Mouse (Mus musculus) liver, embryonic 14.5 days (tissue): ENCODE data around the gene Mpv17l. TPM values are rescaled to one million over a fixed set of nuclear protein-coding genes. Genes with fewer than 3 reads are reported as not detected.

Experiments used
- ATAC-seq: fragments of 200-750 bp; cut with Nextera tagmentation; 2 replicates; pipeline ENCODE4 v1.8.0; 2017; ENCODE audit warnings: moderate number of reproducible peaks, mild to moderate bottlenecking, moderate library complexity; ENCODE audit not compliant: insufficient read depth
- DNase-seq, 3 experiments: peaks; one replicate each; pipeline ENCODE4 v3.0.0-alpha.2; 2012 to 2013; ENCODE audit warnings: low read depth in 3 of 3, low spot score in 3 of 3
- H3K27ac ChIP-seq: fragments of 300-500 bp; sonication (generic); 2 replicates; pipeline ENCODE4 v1.5.1; 2014; ENCODE audit warnings: moderate library complexity, mild to moderate bottlenecking, control low read depth, inconsistent platforms
- H3K27me3 ChIP-seq: fragments of 300-500 bp; sonication (generic); 2 replicates; pipeline ENCODE4 v1.6.1; 2014; ENCODE audit warnings: mild to moderate bottlenecking, low read length, moderate library complexity; ENCODE audit not compliant: control insufficient read depth, insufficient read depth
- H3K36me3 ChIP-seq: fragments of 300-500 bp; sonication (generic); replicated peaks from 2 replicates; pipeline ENCODE4 v1.6.1; 2014; ENCODE audit warnings: low read depth; ENCODE audit not compliant: control insufficient read depth, insufficient read depth
- H3K4me1 ChIP-seq, 2 experiments: fragments of 200-500 bp in 1 of 2; fragments of 300-500 bp in 1 of 2; sonication (generic) in 1 of 2; replicated peaks; 2 replicates each; pipeline ENCODE4 v1.6.1; 2012 to 2014; ENCODE audit warnings: antibody characterized with exemption in 1 of 2, inconsistent platforms in 1 of 2, low read length in 1 of 2; ENCODE audit not compliant: control insufficient read depth in 2 of 2, insufficient read depth in 2 of 2
- H3K4me2 ChIP-seq: fragments of 300-500 bp; sonication (generic); 2 replicates; pipeline ENCODE4 v1.6.1; 2014; ENCODE audit warnings: low read depth, mild to moderate bottlenecking, control low read depth, moderate library complexity
- H3K4me3 ChIP-seq, 2 experiments: fragments of 200-500 bp in 1 of 2; fragments of 300-500 bp in 1 of 2; sonication (generic) in 1 of 2; 2 replicates each; pipeline ENCODE4 v1.5.1; 2012 to 2014; ENCODE audit warnings: low read depth in 2 of 2, low read length in 2 of 2, mild to moderate bottlenecking in 2 of 2, control low read depth in 1 of 2, inconsistent platforms in 1 of 2, moderate library complexity in 1 of 2; ENCODE audit not compliant: insufficient read depth in 1 of 2
- H3K9ac ChIP-seq: fragments of 300-500 bp; sonication (generic); replicated peaks from 2 replicates; pipeline ENCODE4 v1.6.1; 2014; ENCODE audit warnings: mild to moderate bottlenecking, control low read depth, moderate library complexity
- H3K9me3 ChIP-seq: fragments of 300-500 bp; sonication (generic); 2 replicates; pipeline ENCODE4 v1.6.1; 2016; ENCODE audit warnings: low read length, mixed read lengths; ENCODE audit not compliant: control insufficient read depth
- CTCF ChIP-seq: IDR thresholded peaks from 2 replicates; pipeline ENCODE4 v1.5.1; 2016; ENCODE audit warnings: antibody characterized with exemption, low read depth, control low read depth
- EP300 ChIP-seq: IDR thresholded peaks from 2 replicates; pipeline ENCODE4 v1.6.1; 2016; ENCODE audit warnings: antibody characterized with exemption, low read depth
- WGBS: fragments of 180-500 bp; shearing (Covaris S2); extraction: QIAGEN DNeasy Blood & Tissue Kit; methylation state at CpG from one replicate; pipeline ENCODE4 v1.1.7; 2014; ENCODE audit not compliant: insufficient replicate concordance; 5-methylcytosine and 5-hydroxymethylcytosine counted together
- polyA plus RNA-seq, 2 experiments: library from polyadenylated mRNA; depleted of rRNA in 1 of 2; stranded (reverse) in 1 of 2; unstranded in 1 of 2; fragments of >200 nt; fragmentation: Nextera tagmentation in 1 of 2; extraction: Ambion mirVana in 1 of 2; gene quantifications; 2 replicates each; pipeline versions ENCODE4 v1.2.1 to v1.2.3; 2012 to 2014

Gene Mpv17l
- polyA plus RNA-seq, 2 experiments, result 0.75 to 1.6 TPM

GRCm38 (mm10) chr16:13945153-13945552, 42.2 kb downstream of the Mpv17l start:
- WGBS, result 60% methylated on average over 4 of the region's 4 CpGs
- no peak for DNase-seq
- no peaks in the 10 kb centered on the region for H3K36me3 ChIP-seq

GRCm38 (mm10) chr16:13946306-13946705, 43.3 kb downstream of the Mpv17l start:
- Histone ChIP-seq H3K36me3 (no peaks in the 10 kb centered on the region), H3K4me3 (no peak overlapping the region), H3K27ac (no peak overlapping the region), H3K27me3 (peaks cover under 1% of the 10 kb centered on the region; the same call in 1 of the 2 replicates), H3K4me2 (no peak overlapping the region), H3K9me3 (no peaks in the 10 kb centered on the region), H3K9ac (no peak overlapping the region), H3K4me1 (no peaks in the 10 kb centered on the region)
- no peak for ATAC-seq
- TF ChIP-seq CTCF (no peak), EP300 (no peak)
- 67% methylated on average over 1 of the region's 1 CpGs for WGBS
- no peak for DNase-seq

More at GRCm38 (mm10) chr16:13945153-13945552, 42.2 kb downstream of the Mpv17l start:
- TF ChIP-seq EP300, result no peak
- TF ChIP-seq CTCF, result no peak
- Histone ChIP-seq H3K9ac (no peak overlapping the region), H3K4me3 (no peak overlapping the region), H3K27ac (no peak overlapping the region), H3K9me3 (no peaks in the 10 kb centered on the region), H3K4me1 (no peaks in the 10 kb centered on the region), H3K4me2 (no peak overlapping the region), H3K27me3 (peaks cover 9% of the 10 kb centered on the region)
- no peak for ATAC-seq

- Histone ChIP-seq H3K9me3 (no peaks in the 10 kb centered on the region), H3K27me3 (no peaks in the 10 kb centered on the region), H3K36me3 (no peaks in the 10 kb centered on the region), H3K4me3 (no peak overlapping the region), H3K4me2 (no peak overlapping the region), H3K4me1 (no peaks in the 10 kb centered on the region), H3K9ac (no peak overlapping the region), H3K27ac (no peak overlapping the region)
- no peak for TF ChIP-seq EP300
- TF ChIP-seq CTCF, result no peak
- WGBS, result 51% methylated on average over 3 of the region's 3 CpGs
- ATAC-seq (no peak), DNase-seq (no peak)
These were observed 48.3 kb downstream of the Mpv17l start for GRCm38 (mm10) chr16:13951245-13951644.

- Histone ChIP-seq H3K36me3 (no peaks in the 10 kb centered on the region), H3K4me2 (no peak overlapping the region), H3K27me3 (no peaks in the 10 kb centered on the region), H3K9me3 (no peaks in the 10 kb centered on the region), H3K4me1 (no peaks in the 10 kb centered on the region), H3K9ac (no peak overlapping the region), H3K4me3 (no peak overlapping the region), H3K27ac (no peak overlapping the region)
- WGBS, result 5% methylated on average over 1 of the region's 1 CpGs
- ATAC-seq (no peak), DNase-seq (no peak)
- TF ChIP-seq CTCF (no peak), EP300 (no peak)
These were observed 59.1 kb downstream of the Mpv17l start for GRCm38 (mm10) chr16:13962053-13962452.

GRCm38 (mm10) chr16:13969096-13969495, 66.1 kb downstream of the Mpv17l start:
- WGBS, result 55% methylated on average over 1 of the region's 1 CpGs
- Histone ChIP-seq H3K27ac (no peak overlapping the region), H3K4me1 (no peaks in the 10 kb centered on the region), H3K36me3 (no peaks in the 10 kb centered on the region), H3K4me3 (no peak overlapping the region), H3K9me3 (no peaks in the 10 kb centered on the region), H3K9ac (no peak overlapping the region), H3K27me3 (no peaks in the 10 kb centered on the region), H3K4me2 (no peak overlapping the region)
- ATAC-seq (no peak), DNase-seq (no peak)
- TF ChIP-seq EP300, result no peak
- TF ChIP-seq CTCF, result no peak
